Mouse (Mus musculus): Measurements from ENCODE around the gene Wif1. TPM values are rescaled to one million over a fixed set of nuclear protein-coding genes. Genes with fewer than 3 reads are reported as not detected.
A peak's percentile ranks its signal among the peaks of the same experiment; 100 is the strongest.

Gene Wif1
- polyA plus RNA-seq, 1 experiment from 2014 or later, result not detected

DNA sequence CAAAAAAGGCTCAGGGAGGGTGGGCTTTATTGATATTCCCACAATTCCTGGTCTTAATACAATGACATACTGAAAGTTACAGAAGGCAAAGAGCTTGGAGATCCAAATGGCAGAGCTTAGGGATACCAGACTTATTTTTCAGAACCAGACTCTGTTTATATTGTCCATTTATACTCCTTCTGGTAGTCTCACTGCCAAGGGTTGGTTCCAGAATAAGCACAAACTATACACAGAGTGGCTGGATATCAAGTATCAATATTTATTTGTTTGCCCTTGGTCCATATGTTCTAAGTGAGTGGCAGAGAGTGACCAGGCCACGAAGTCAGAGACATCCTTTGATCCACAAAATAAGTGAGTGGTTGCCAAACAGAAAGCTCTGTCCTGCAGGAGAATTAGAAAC lies 34.2 kb downstream of the Wif1 start:
- DNase-seq (ENCODE audit: low spot score), result no peak

DNA sequence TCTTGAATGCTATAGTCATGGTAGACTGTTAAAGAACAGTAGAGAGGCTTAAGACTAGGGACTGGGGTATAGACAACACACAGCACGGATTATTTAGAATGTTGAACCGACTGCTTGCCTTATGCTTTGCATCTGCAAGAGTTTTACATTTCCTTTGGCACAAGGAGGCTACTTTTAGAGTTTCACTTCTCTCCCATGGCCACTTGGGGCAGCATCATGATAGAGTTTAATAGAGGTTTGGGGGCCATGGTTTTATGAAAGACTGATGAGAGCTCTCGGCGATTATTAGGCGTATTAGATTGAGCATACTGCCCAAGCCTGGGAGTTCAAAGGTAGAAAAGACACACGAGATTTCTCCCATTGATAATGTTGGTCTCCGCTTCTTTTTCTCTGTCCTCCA lies 37.0 kb downstream of the Wif1 start:
- DNase-seq (ENCODE audit: low spot score), result no peak

DNA sequence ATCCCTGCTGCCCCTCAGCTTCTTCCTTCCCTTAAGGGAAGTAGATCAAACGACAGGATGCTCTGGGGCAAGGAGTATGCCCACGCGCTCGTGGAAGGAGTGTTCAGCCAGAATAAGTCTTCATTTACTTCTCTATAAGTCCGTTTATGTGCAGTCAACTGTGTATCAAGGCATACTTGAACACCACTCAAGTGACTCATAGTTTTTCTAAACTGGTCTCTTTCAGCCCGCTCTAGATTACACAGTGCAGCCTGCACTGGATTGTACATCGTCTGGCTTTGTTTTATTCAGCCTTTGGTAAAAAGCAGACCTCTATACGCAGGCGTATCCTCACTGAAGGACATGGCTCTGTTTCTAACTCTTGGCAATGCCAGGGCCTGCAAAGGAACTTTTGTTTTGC lies 46.7 kb downstream of the Wif1 start:
- DNase-seq (ENCODE audit: low spot score), result no peak

DNA sequence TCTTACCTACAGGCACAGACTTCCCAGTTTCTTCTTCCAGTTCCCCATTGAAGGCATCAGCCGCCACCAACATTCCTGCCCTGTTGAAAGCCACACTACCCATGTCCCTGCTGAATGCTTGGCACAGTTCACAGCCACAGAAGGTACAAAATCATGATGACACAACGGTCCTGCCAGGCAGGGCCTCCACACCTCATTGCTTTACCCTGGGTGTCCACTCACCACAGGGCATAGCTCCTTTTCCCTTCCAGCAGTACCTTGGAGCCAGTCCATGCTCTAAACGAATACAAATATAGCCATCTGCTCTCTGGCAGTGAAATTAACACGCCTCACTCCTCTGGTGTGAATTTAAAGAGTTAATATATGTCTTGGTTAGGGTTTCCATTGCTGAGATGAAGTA lies 49.1 kb downstream of the Wif1 start:
- no peak for DNase-seq (ENCODE audit: low spot score)

DNA sequence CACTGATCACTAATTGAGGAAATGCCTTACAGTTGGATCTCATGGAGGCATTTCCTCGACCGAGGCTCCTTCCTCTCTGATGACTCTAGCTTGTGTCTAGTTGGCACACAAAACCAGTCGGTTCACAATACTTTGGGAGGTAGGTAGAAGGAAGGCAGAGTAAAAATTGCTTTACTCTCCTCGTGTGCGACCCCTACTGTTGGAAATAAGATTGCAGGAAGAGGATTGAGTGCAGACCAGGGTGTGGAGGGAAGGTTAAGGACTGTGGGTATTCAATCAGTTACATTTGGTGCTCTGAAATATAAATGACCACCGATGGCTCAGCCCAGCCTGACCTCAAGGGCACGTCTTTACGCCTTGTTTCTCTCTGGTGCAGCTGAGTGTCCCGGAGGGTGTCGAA lies 49.8 kb downstream of the Wif1 start:
- DNase-seq (ENCODE audit: low spot score), result no peak

DNA sequence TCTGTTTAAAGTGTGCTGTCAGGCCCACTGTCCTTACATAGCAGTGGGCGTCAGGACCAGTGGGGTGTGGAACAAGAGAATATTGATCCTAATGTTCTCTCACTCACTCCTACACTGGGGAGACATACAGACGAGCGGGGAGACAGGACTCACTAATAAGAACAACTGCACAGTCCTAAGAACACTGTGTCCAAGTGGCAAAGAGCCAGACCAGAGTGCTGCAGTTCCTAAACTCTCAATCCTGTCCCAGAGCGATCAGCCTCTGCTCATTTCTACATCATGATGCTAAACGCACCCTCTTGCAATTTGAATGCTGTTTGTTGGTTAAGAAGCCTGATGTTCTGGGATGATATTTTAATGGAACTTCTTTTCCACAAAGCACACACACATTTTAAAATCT lies 54.9 kb downstream of the Wif1 start:
- no peak for DNase-seq (ENCODE audit: low spot score)

DNA sequence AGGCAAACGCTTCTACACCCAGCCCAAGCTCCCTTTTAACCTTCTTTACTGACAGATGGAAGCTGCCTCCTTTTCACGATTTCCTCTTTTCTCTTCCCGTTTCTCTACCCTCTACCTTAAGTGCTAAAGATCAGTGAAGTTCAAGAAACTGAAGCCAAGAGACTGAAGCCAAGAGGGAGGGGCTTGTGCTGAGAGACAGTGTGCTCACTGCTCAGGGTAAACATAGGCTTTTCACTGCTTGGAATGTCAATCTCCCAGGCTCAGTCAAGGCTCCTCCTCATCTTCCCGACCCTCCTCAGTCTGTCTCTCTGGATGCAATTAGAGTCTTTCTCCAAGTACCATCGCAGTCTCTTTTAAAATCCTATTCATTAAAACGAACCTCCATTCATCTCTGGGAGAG lies 55.6 kb downstream of the Wif1 start:
- no peak for DNase-seq (ENCODE audit: low spot score)

DNA sequence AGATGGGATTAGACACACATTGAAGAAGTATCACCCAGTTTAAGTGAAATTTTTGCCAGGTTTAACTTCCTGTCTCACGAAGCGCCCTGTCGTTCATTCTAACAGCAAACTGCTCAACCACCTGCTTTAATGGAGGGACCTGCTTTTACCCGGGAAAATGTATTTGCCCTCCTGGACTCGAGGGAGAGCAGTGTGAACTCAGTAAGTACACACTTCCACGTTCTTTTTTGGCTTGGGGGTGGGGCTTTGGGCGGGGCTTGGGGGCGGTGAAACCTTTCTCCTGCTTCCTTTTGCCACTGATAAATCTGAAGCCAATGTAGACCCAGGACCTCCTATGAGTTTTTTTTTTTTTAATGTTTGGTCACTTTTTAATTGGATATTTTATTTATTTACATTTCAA lies 56.2 kb downstream of the Wif1 start:
- no peak for DNase-seq (ENCODE audit: low spot score)

DNA sequence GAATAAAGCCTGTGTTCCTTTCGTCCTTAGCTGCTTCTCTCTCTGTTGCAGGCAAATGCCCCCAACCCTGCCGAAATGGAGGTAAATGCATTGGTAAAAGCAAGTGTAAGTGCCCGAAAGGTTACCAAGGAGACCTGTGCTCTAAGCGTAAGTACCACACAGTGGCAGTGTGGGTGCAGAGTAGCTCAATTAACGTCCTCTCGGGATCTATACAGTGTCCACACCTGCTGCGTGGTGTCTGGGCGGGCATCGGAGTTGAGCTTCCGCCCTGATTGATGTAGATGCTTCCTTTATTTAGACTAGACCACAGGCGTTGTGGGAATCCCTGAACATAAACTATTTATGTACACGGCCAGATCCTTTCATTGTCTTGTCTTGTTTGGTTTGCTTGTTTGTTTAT lies 62.2 kb downstream of the Wif1 start:
- no peak for DNase-seq (ENCODE audit: low spot score)

DNA sequence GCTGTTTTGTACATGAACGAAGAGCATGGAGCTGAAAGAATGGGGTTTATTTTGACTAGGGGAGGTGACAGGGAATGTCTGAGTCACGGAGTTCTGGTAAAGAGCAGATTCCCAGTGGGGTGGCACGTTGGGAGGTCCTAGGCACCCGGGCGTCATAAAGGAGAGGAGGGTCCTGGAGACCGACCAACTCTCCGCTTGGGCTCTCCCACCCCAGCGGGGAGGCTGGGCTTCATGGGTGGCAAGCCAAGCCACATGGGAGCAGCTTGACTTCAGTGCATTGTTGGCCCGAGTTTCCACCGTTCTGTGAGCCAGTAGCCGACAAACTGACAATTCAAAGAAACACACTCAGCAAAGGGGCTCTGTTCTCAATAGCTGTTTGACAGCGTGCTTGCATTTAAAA lies 64.5 kb downstream of the Wif1 start:
- DNase-seq (ENCODE audit: low spot score), result no peak

DNA sequence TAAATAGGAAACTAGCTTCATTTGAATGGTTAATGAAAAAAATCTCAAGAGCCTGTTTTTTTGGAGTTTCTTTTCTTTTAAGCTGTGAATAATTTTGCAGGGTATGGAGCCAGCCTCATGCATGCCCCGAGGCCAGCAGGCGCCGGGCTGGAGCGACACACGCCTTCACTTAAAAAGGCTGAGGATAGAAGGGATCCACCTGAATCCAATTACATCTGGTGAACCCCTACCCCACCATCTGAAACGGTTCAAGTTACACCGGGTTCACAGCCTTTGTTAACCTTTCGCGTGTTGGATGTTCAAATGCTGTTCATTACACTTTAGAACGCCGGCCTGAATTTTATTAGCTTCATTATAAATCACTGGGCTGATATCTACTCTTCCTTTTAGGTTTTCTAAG lies 65.9 kb downstream of the Wif1 start:
- no peak for DNase-seq (ENCODE audit: low spot score)

DNA sequence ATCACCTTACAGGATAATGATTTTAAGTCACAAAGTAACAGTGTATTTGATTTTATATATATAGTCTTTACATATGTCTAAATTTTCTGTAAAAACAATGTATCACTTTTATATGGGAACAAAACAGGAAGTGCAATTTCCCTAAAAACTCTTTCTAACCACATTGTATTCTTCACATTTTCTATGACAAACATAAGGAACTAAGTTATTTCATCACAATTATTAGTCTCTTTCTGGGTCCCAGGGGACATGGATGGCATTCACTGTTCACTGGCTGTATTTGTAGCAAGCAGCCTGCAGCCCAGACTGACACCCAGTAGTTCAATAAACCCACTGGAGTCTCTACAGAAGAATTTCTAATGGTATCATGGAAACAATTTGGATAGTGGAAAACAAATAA lies 82.4 kb downstream of the Wif1 start:
- DNase-seq (ENCODE audit: low spot score), result no peak

DNA sequence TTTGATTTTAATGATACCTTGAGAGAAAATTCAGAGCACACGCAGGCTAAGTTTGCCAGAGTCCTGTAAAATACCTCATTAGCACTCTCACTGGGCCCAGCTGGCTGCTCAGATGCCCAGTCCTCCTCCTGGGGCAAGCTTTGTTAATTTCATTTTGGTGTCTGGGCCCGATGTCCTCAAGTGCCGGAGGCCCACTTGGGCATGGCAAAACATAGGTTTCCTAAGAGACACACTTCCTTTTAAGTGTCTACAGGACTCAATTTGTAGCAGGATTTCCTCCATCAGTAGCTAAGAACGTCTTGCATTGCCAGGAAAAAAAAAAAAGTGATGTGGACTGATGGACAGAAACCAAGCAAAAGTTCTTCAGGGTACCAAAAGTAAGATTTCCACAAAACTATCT lies 82.9 kb downstream of the Wif1 start:
- DNase-seq (ENCODE audit: low spot score), result no peak

DNA sequence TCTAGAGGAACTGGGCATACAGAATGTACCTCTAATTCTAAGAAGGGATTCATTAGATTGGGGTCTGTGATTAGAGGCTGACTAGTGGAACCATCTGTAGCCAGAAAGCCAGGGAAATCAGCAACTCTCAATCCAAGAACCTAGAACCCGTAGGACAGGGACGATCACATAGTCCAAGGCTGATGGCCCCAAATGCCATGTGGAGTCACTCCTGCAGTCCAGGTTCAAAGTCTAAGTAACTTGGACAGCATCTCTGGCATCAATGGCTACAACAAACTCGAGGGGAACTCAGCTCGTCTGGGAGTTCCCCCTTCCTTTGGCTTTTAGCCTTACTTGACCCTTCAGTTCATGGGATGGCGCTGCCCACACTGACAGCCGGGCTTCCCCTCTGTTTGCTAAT lies 87.0 kb downstream of the Wif1 start:
- no peak for DNase-seq (ENCODE audit: low spot score)

DNA sequence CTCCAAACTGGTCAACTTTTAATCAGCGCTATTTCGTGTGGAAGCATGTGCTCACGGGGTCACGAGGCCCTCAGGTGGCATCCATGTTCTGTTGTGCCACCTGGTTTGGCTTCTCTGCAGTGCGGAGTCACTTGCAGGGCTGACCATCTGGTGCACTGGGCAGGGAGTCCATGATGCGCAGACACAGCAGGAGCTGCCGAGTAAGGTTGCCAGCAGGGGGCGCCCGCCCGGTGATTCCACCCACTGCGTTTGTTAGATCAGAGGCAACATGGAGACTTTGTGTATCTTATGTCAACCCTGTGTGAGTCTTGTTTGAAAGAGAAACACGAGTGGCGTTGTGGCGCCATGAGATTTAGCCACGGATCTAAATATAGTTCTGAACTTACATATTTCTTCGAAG lies 90.7 kb downstream of the Wif1 start:
- peak; percentile 15 for DNase-seq (ENCODE audit: low spot score)

DNA sequence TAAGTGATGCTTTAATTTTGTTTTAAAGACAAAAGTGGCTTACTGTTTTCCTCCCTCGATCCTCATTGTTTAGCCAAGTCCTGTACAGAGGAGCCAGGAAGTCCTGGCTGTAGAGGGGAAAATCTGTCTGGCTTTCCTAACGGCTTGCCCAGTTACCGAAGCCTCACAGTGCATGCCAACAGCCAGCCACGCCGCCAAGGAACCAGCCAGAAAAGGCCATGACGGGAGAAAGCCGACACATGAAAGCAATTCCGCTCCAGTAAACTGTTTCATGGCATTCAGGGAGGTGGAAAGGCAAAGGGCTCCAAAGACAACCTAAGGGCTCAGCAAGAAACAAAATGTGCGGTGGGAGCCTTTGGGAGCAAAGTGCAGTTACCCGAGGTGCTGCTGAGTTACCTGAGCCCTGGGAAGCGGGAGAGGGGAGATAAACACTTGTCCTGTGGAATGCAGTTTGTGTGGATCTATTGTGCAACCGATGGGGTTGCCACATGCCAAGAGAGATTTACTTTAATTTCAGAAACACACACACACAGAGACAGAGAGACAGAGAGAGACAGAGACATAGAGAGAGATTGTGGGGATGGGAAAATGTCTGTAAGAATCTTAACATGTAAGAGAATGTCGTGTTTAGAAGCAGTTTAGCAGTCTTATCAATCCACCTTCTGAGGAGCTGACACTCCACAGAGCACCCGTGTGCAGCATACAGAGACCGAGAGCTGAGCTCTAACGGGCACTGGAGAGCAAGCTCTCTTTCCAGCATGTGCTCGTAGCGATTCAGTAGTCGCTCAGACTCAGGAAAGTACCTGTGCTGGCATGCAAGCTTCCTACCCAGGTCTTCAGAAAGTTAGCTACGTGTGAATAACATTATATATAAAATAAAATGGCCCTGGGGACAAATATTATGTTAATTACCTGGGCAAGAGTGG lies 95.5 kb downstream of the Wif1 start:
- DNase-seq (ENCODE audit: low spot score), result no peak

Other genes with a start within 250 kb of the Wif1 start
- 2.3 and 3.3 TPM in 2 replicates for gene Msrb3, start 134.9 kb upstream of the Wif1 start, polyA plus RNA-seq (2015; fragmentation: Nextera tagmentation; extraction: Ambion mirVana)
- gene Lemd3, start 54.6 kb upstream of the Wif1 start, polyA plus RNA-seq (2015; fragmentation: Nextera tagmentation; extraction: Ambion mirVana), result 2.9 and 3.6 TPM in 2 replicates